Mouse (Mus musculus) ovary, adult 10 weeks (tissue): ENCODE measurements around the gene Zdhhc21. TPM values are rescaled to one million over a fixed set of nuclear protein-coding genes. Genes with fewer than 3 reads are reported as not detected.

ENCODE experiments used
- polyA plus RNA-seq: library from polyadenylated mRNA; stranded (reverse); fragments of 350-450 nt; fragmentation: Illumina TruSeq; extraction: RNeasy Lipid Tissue Mini Kit (QIAGEN cat#74804); gene quantifications from one replicate; pipeline ENCODE4 v1.2.3, GENCODE M21; 2014

Gene Zdhhc21
- 70.7 TPM for polyA plus RNA-seq

DNA sequence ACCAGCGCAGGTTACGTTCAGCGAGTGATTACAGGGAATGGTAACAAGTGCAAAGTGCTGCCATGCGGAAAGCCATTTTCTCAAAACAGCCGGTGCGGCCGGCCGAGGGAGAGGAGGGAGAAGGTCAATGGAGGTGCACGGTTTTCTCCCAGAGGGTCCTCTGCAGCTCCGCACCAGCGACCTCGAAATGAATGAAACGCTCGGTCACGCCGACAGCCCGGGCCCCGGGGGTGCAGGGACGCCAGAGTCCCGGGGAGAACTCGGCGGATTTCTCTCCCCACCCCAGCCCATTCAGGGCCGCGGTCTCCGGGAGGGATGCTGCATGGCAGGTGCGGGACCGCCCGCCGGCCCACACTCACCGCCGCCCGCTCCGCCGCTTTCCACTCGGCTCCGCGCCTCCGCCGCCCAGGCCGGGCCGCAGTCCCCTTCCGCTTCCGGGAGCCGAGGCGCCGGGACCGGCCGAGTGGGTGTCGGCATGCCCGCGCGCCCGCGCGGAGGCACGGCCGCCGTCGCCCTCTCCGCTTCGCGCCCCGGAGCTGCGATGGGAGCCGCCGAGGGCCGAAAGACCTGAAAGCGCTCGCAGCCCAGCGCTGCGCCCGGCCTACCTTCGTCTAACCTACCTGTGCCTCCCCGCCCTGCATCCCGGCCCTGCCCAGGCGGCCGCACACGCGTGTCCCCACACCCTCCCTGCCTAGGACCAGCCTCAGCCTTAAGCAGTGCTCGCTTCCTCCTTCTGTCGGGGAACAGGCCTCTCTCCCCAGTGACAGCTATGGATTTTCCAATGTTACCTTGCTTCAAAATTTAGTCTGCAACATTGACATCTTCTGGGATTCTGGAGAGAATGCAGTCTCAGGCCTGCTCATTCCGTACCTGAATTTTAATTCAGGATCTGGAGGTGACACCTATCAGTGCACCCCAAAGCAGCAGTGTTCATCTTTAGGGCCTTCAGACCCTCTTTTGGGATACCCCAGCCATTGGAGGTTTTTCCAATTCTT is at the start of gene Zdhhc21:
TSS of gene Zdhhc21 (minus strand) at position 828 of the 995 bp plus-strand sequence.

DNA sequence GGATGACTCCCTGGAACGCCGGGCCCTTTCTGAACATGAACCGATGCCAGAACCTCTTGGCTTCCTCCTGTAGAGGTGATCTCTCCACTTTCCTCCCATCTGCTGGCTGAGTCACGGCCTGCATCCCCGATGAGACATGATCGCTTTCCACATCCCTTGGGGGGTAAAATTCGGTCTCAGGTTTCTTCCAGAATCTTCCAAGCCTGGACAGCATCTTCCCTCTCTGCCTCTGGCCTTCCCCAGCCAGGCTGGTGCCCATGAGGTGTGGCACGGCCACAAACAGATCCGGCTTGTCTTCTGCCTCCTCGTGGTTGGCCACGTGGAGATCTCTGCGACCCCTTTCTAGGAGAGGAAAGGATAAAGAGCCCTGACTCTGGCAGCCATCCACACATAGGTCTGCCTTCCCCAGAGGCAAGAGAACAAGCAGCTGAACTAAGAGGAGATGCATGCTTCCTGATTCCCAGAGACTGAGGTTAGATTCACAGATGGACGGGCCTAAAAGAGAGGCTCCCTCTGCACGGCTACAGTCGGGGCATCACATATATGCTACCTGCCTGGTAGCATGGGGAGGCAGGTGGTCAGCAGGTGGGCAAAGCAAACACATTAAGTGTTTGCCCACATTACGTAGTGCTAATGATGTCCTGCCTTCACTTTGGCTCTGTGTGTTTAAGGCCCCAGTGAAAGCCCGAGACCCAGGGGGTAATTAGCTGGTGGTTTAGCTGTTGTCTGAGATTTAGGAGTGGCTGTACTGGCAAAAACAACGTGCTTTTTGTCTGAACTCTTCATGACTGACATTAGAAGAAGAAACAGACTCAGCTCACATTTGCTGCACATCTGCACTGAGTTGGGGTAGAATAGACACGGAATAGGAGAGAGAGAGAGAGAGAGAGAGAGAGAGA is 25.1 kb upstream of the Zdhhc21 start, which contains the start of gene Cer1:
TSS of gene Cer1 (minus strand) at position 513 of the 899 bp plus-strand sequence.

Other genes starting within 250 kb of the Zdhhc21 start
- gene Nfib, start 154.2 kb downstream of the Zdhhc21 start, polyA plus RNA-seq = 66.7 TPM
- gene Cer1, start 25.2 kb upstream of the Zdhhc21 start, polyA plus RNA-seq = not detected
- 14.5 TPM for gene Frem1, start 192.4 kb upstream of the Zdhhc21 start, polyA plus RNA-seq